Mouse (Mus musculus) MEL (cell line): ENCODE results near the gene Dok7.

Experiments
- CTCF ChIP-seq, 3 experiments: IDR thresholded peaks in 2 of 3; conservative IDR thresholded peaks in 1 of 3; 2 replicates each; pipeline ENCODE4 v1.5.1; 2011 to 2012; ENCODE audit warnings: low read length in 3 of 3, low read depth in 2 of 3, mild to moderate bottlenecking in 2 of 3, improper control_type of control experiment in 1 of 3, inconsistent platforms in 1 of 3, mixed read lengths in 1 of 3, moderate library complexity in 1 of 3; ENCODE audit not compliant: control insufficient read depth in 1 of 3, insufficient read depth in 1 of 3, poor library complexity in 1 of 3, severe bottlenecking in 1 of 3
- E2F4 ChIP-seq: IDR thresholded peaks from 2 replicates; pipeline ENCODE4 v1.6.1; 2011; ENCODE audit warnings: low read depth, low read length, improper control_type of control experiment, borderline replicate concordance
- EP300 ChIP-seq, 2 experiments: IDR thresholded peaks; 2 replicates each; pipeline ENCODE4 v1.6.1; 2011; ENCODE audit warnings: improper control_type of control experiment in 2 of 2, low read length in 2 of 2, low read depth in 1 of 2, mild to moderate bottlenecking in 1 of 2
- ETS1 ChIP-seq: IDR thresholded peaks from 2 replicates; pipeline ENCODE4 v1.6.1; 2012; ENCODE audit warnings: low read depth, mild to moderate bottlenecking, inconsistent platforms, low read length, improper control_type of control experiment, moderate library complexity
- GABPA ChIP-seq: IDR thresholded peaks from 2 replicates; pipeline ENCODE4 v1.6.1; 2012; ENCODE audit warnings: low read depth, mild to moderate bottlenecking, inconsistent platforms, low read length, improper control_type of control experiment, moderate library complexity
- MYC ChIP-seq: IDR thresholded peaks from 2 replicates; pipeline ENCODE4 v1.6.1; 2011; ENCODE audit warnings: low read depth, mild to moderate bottlenecking, low read length, improper control_type of control experiment, moderate library complexity
- POLR2A ChIP-seq, 2 experiments: IDR thresholded peaks; 2 replicates each; pipeline ENCODE4 v1.6.1; 2011 to 2012; ENCODE audit warnings: low read length in 2 of 2, mild to moderate bottlenecking in 2 of 2, control low read depth in 1 of 2, improper control_type of control experiment in 1 of 2, low read depth in 1 of 2, moderate library complexity in 1 of 2; ENCODE audit not compliant: control insufficient read depth in 1 of 2, insufficient read depth in 1 of 2, poor library complexity in 1 of 2
- RCOR1 ChIP-seq: IDR thresholded peaks from 2 replicates; pipeline ENCODE4 v1.6.1; 2012; ENCODE audit warnings: low read depth, mild to moderate bottlenecking, inconsistent platforms, low read length, improper control_type of control experiment
- TBP ChIP-seq: IDR thresholded peaks from 2 replicates; pipeline ENCODE4 v1.8.0; 2011; ENCODE audit warnings: low read depth, low read length, improper control_type of control experiment

DNA sequence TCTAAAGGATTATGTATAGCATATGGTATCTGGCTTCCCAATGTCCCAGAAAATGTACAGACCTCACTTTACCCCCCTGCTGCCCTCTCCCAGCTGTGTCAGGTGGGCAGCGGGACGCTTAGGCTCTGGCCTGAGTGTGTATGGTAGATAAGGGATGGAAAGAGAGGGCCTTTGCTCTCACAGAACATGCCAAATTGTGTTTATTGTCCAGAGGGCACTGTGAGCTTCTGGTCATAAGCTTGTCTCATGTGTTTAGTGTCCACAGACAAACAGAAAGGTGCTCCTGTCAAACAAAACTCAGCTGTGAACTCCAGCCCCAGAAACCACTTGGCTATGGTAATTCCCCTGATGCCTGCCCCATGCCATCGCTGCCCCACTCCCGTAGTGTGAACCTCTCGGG is 26.8 kb upstream of the Dok7 start:
- TF ChIP-seq POLR2A (IDR thresholded peaks at IDR 0.05; ENCODE audit: control insufficient read depth in 1 of 2, insufficient read depth in 1 of 2, low read depth in 1 of 2, low read length in 2 of 2, poor library complexity in 1 of 2) (no peak), CTCF (IDR thresholded peaks at IDR 0.05 in 2 of 3, conservative IDR thresholded peaks at IDR 0.05 in 1 of 3; ENCODE audit: control insufficient read depth in 1 of 3, insufficient read depth in 1 of 3, low read depth in 2 of 3, low read length in 3 of 3, poor library complexity in 1 of 3, severe bottlenecking in 1 of 3) (no peak), EP300 (IDR thresholded peaks at IDR 0.05; ENCODE audit: low read depth in 1 of 2, low read length in 2 of 2) (no peak), E2F4 (no peak), TBP (no peak), RCOR1 (no peak), GABPA (no peak), MYC (no peak), ETS1 (no peak)
